Mouse (Mus musculus): ENCODE data around the gene Fank1.

Fank1 gene

DNA sequence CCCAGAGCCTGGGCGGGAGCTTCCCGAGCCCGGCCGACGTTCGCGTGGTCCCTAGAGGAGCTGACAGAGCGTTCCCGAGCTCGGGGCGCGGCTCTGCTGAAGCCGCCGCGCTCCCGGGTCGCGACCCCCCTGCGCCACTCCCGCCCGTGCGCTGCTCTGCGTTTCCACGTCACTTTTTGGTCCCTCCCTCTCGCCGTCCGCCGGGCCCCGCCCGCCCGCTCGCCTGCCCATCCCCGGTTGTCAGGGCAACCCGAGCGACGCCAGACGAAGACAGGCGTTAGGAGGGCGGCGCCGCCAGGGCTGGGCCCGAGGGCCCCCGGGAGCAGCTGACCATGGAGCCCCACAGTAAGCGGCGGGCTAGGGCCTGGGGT, at the start of gene Fank1:
TSS of gene Fank1 (plus strand) at position 236 of the 371 bp plus-strand sequence.
- DNase-seq (ENCODE audit: low spot score in 2 of 2) = peak; percentile 87 to 94

DNA sequence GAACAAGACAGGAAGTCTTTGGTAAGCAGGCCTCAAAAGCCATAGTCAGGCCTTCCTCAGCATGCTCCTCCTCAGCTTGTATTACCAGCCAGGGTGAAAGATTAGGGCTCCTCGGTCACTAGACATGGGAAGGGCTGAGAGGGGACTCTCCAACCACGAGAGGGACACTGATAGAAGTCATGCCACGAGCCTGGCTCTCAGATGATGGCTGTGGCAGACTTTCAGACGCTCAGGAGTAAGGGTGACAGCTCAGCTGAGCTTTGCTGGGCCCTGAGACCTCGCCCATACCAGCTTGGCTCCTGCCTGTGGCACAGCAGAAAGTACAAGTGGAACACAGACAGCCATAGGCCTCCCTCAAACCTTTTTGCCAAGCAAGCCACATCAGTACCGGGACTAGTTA, 49.6 kb upstream of the Fank1 start:
- no peak for DNase-seq (ENCODE audit: low spot score in 2 of 2)

DNA sequence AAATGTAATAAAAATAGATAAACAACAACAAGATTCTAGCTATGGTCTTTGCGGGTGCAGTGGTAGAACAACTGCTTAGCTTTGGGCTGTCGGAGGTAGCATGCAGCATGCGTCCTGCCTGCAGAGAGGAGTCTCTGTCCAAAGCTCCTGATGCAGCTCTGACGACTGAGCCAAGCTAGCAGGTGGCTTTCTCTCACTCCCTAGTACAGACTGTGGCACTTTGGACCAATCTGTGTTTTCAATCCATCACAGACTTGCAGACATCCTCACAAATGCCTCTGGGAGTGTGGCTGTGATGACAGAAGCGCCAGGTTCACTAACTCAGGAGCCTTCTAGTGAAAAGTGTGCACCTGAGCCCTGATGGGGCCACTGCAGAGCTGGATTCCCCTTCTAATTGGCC, 47.3 kb upstream of the Fank1 start:
- DNase-seq (ENCODE audit: low spot score in 2 of 2) = no peak

GRCm38 (mm10) chr7:133730324-133731191, 46.1 kb upstream of the Fank1 start:
- DNase-seq (ENCODE audit: low spot score in 2 of 2) = no peak

GRCm38 (mm10) chr7:133731971-133732645, 44.6 kb upstream of the Fank1 start:
- no peak for DNase-seq (ENCODE audit: low spot score in 2 of 2)

DNA sequence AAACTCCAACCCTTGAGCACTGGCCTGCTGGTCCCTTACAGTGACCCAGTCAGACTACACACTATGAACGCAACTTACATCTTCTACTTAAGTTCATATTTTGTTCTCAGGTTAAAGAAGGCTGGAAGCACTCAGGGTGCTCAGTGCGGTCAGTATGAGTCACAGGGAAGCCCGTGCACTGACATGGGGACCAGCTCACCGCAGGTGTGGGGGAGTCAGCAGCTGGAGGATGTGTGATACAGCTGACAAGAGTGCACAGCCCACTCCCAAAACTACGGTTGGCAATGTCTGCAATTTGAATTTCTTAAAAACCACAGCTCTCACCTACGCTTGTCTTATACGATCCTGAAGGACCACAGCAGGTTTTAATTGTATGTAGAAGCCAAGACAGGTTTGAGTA, 36.1 kb upstream of the Fank1 start:
- DNase-seq (ENCODE audit: low spot score in 2 of 2) = no peak

GRCm38 (mm10) chr7:133742530-133743325, 33.9 kb upstream of the Fank1 start:
- no peak for DNase-seq (ENCODE audit: low spot score in 2 of 2)

DNA sequence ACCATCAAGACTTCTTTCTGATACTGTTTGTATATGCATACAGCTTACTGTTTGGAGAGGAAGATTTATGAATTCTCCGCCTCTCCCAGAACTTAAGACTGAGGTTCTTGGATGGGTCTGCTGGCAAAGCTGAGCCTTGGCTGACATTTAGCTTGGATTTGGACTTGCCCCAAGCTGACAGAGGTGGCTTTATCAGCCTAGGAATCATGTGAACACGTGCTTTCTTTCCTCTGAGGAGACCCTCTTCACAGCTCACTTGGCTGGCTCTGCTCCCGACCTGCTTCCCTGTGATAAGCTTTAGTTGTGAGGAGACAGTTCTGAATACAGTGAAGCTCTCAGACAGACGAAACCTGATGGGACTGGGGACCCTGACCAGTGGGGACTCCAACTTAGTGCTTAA, 33.0 kb upstream of the Fank1 start:
- no peak for DNase-seq (ENCODE audit: low spot score in 2 of 2)

GRCm38 (mm10) chr7:133744209-133744608, 32.5 kb upstream of the Fank1 start:
- no peak for DNase-seq (ENCODE audit: low spot score in 2 of 2)

GRCm38 (mm10) chr7:133744701-133745100, 32.0 kb upstream of the Fank1 start:
- no peak for DNase-seq (ENCODE audit: low spot score in 2 of 2)

GRCm38 (mm10) chr7:133747372-133747771, 29.3 kb upstream of the Fank1 start:
- DNase-seq (ENCODE audit: low spot score in 2 of 2) = no peak

DNA sequence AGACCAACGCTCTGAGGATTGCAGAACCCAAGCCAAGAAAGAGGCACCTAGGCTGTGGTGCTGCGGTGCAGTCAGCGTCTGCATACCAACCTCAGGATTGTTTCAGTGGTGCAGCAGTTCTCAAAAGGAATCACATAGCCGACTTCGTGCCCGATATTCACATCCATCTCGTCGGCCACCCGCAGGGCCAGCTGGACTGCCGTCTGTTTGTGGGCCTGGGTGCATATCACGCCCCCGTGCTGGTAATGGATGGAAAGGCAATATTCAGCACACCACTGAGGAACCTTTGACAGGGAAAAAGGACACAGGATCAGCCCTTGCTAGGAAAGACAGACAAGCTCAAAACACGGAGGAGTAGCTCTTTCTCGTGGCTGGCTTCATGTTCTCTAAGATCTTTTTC, 27.9 kb upstream of the Fank1 start:
- DNase-seq (ENCODE audit: low spot score in 2 of 2) = no peak

DNA sequence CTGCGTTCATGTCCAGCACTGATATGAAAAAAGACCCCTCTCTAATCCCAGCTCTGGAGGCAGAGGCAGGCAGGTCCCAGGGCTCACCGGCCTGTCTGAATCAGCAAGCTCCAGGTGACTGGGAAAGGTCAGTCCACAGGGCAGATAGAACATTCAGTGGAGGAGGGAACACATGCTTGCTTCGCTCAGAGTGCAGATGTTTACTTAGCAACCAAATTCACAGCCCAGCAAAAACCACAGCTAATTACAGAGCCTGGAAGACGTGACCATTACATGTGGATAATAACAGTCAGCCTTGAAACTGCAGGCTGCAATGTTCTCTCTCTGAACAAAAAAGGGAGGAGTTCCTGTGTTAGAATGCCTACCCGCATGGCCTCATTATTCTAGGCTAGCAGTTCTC, 26.0 kb upstream of the Fank1 start:
- no peak for DNase-seq (ENCODE audit: low spot score in 2 of 2)

GRCm38 (mm10) chr7:133751163-133751562, 25.5 kb upstream of the Fank1 start:
- DNase-seq (ENCODE audit: low spot score in 2 of 2) = no peak

DNA sequence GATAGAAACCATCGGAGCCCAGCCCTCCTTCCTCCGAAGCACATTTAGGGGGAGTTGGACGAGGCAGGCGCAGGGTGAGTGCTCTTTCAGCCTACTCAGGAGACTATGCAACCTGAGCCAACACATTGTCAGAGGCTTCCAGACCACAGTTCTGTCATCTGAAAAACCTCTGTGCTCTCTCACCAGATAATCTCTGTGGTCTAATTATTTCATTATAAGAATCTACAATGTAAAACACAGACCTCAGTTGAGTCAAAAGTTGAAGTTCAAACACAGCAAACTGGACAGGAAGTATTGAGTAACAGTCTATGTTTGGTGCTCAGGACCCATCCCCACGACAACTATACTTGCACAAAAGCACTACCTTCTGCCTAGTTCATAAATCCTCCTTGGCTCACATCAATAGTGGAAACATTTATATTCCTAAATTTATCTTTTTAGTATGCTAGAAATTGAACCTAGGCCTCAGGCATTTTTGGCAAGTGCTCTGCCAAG, 18.7 kb upstream of the Fank1 start:
- DNase-seq (ENCODE audit: low spot score in 2 of 2) = no peak

DNA sequence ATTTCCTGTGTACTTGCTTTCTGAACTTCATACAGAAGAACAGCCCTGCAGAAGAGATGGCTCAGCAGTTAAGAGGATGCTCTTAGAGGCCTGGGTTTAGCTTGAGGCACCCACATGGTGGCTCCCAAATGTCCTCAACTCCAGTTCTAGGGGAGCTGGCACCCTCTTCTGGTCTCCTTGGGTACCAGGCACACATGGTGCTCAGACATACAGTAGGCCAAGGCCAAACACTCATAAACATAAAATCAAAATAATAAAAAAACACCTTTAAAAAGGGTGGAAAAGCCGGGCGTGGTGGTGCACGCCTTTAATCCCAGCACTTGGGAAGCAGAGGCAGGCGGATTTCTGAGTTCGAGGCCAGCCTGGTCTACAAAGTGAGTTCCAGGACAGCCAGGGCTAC, 17.9 kb upstream of the Fank1 start:
- no peak for DNase-seq (ENCODE audit: low spot score in 2 of 2)

GRCm38 (mm10) chr7:133759611-133760353, 16.9 kb upstream of the Fank1 start:
- DNase-seq (ENCODE audit: low spot score in 2 of 2) = no peak

DNA sequence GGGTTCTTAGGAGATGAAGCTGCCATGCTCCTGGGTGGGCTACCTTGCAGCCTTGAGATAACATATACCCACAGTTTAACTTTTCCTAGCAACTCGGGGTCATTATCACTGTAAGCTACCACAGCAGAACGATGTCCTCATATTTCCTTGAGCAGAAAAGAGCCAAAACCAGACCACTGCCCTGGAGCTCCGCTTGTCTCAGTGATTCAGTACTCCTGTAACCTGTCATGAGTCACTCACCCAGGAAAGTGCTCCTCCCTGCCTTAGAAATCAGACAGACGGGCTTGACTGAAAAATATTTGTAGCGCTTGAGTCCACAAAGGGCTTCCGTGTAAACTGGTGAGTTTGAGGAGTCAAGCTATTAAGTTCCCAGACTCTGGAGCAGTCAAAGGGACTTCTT, 14.0 kb upstream of the Fank1 start:
- DNase-seq (ENCODE audit: low spot score in 2 of 2) = no peak

DNA sequence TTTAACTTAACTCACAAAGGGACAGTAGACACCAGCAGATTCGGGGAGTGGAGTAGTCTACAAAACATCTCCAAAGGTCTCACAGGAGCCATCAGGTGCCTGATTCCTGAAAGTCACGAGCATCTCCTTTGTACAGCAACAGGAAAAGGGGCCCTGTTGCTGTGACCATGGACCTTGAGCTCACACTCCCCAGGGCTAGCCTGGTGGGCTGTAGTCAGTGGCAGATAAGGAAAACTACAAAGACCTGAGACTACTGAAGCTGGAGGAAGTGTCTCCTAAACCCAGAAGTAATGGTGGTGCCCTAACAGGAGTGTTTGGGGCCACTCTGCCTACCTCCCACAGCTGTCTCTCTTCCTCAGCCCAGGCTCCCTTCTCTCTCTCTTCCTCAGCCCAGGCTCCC, 12.2 kb upstream of the Fank1 start:
- DNase-seq (ENCODE audit: low spot score in 2 of 2) = no peak

GRCm38 (mm10) chr7:133765240-133765848, 11.3 kb upstream of the Fank1 start:
- DNase-seq (ENCODE audit: low spot score in 2 of 2) = no peak

DNA sequence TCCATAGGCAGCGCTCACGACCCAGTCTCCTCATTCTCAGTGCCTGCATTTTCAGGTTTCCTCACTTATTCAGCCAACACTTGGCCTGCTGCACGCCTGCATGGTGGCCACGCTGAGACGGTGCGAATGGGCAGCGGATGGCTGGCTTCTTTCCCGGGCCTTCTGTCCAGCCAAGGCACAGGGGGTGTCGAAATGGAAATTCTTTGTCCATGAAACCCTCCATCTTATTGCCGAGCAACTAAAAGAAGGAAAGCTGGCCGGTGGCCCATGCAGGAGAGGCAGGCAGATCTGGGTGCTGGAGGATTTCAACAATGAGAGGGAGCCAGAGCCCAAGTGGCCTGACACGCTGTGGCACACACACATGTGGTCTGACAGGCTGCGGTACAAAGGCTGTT, 10.8 kb upstream of the Fank1 start:
- DNase-seq (ENCODE audit: low spot score in 2 of 2) = no peak

All from spleen, postnatal 10 days (tissue).